Mouse (Mus musculus): ENCODE measurements around the gene Tac4.

Tac4 gene

DNA sequence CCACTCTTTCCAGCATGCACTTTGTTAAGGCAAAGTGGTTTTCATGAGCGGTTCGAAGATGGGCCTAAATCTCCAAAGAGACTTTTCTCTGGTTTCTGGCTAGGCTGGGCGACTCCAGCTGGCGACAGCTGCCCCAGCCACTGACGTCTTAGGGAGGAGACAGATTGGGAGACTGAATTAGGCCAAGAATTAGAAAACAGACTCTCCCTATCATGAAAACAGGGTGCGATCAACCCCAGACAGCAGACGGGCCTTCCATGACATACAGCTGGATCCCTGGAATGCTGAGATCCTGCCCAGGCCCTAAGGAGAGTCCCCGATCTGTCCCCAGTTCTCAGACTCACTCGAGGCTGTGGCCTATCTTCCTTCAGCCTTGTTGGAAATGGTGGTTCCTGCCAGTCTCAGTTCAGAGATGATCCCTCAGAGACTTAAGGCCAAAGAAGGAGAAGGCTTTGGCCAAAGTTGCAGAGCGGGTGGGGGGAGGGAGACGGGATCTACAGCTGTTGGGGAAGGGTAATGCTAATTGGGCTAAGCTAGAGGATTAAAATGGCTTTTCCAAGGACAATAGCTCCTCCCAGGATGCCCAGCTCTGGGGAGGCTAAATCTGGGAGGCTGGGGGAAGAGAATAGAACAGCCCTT is 2.6 kb downstream of the Tac4 start:
- DNase-seq: peak; percentile 77

DNA sequence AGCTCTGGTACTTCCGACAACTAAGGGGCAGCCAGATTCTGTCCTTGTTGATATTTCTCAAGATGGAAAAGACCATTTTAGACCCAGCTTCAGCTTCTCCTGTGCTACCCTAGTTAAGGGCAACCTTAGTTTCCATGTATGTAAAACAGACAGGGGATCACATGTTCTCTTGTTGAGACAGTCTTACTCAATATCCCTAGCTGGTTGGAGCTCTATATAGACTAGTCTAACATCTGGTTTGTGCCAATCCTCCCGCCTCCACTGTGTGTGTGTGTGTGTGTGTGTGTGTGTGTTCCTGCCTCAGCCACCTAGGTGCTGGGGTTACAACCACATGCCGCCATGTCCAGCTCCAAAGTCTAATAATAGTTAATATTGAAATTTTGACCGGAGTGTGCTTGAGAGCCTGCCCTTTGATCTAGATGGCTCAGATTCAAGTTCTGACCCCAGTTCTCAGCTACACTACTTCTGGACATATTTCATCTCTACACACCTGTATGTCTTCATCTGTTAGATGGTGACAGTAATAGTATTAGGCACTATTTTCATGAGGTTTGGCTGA is 3.2 kb downstream of the Tac4 start:
- DNase-seq: no peak

DNA sequence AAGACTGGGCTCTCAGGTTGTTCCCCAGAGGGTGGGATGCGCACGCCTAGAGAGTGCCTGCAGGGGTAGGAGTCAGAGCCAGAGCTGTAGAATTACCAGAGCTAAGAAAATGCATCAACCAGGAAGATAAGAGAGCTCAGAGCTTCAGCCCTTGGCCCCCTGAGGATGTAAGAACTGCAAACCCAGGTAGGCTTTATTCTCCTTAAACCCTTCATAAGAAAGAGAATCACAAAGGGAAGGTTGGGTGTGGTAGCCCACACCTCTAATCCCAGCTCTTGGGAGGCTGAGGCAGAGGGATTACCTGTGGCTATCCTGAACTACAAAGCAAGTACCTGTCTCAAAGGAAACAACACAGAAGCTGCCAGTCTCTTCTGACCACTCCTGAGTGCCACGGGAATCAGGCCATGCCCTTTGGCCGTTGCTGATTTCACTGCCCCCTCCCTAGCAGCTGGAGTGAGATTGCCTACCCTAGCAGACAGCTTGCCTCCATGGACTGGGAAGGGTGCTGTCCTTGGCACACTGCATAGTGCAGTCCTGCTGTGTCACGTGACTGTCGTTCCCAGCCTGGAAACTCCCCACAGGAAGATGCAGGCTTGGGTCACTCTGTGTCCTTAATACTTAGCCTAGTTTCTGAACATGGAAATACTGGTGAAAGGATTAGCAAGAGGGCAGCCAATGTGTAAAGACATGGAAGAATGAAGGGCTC is 5.4 kb downstream of the Tac4 start:
- DNase-seq: peak; percentile 74

DNA sequence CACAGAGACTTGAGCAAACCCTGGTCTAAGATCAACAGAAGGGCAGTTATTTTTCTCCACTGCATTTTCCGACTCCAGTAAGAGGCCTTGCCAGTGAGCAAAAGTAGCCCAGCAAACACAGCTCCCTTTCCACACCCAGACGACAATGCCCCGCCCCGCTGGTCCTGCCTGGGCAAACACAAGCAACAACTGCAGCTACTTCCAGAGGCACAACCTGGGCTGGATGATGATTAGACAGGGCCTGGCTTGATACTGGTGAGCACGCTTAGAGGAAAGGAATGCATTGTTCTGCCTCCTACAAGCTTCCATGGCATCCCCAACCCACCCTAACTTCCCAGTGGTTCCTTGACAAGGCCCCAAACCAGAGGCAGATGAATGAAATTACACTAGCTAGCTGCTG is 12.3 kb downstream of the Tac4 start:
- DNase-seq: no peak

DNA sequence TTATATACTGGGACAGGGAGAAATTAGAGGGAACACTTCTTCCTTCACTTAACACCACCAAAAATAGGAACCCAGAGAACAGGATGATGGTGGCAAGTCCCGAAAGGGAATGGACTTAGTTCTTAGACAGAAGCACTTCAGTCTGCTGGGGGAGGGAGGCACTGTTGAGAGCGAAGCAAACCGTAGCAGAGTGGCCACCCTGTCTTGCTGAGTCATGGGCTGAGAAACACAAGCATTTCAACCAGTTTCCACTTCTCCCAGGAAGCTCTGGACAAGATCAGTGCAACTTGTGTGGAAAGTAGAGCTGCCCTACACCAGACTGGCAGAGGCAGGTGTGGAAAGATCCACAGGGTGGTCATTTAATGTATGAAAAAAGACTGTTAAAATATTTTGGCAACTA is 13.3 kb downstream of the Tac4 start:
- no peak for DNase-seq

DNA sequence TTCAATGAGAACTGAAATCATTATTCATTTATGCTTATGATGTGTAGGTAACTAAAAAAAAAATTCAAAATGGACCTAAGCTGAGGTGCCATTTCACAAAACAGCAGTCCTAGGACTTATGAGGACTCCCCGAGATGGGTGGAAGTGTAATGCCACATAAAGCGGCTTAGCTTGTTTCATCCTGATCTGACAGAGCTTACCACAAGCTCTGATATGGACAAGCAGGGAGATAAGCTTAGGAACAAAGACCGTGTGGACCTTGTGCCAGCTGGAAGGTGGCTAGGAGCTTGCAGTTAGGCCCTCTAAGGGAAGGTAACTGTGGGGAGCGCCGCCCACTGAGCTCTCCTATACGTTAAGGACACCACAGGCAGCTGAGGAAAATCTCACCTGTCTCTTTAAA is 14.7 kb downstream of the Tac4 start:
- no peak for DNase-seq

DNA sequence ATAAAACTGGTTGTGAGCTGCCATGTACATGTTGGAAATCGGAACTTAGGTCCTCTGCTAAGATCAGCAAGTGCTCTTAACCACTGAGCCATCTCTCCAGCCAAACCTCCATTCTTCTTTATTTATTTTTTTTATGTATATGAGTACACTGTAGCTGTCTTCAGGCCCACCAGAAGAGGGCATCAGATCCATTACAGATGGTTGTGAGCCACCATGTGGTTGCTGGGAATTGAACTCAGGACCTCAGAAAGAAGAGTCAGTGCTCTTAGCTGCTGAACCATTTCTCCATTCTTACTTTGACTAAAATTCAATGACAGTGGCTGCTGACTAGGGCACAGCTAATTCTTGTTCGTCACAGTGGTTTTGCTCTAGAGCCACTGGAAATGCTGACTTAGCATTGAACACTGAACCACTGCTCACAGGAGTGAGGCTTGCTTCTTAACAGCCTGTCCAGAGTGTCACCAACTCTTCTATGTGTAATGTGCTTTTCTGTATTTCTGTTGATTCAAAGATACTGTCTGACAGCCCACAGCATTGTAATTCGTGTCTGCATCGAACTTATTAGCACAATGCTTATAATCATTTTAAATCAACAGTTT is 17.8 kb downstream of the Tac4 start:
- DNase-seq: no peak

DNA sequence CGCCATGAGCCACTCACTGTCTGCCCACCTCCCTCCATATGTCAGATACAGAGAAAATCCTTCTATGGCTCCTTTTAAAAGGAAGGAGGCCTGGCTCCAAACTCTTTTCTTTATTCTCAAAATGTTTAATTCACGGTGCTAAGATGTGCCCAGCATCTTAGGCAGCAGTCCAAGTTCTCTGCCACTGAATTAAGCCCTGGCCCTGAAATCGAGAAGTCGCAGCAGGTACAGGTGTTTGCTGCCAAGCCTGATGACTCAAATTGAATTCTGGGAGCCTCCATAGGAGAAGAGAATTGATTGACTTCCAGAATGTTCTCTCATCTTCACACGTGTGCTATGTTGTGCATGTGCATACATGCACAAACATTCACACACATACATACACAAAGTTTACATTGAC is 21.0 kb downstream of the Tac4 start:
- DNase-seq: no peak

DNA sequence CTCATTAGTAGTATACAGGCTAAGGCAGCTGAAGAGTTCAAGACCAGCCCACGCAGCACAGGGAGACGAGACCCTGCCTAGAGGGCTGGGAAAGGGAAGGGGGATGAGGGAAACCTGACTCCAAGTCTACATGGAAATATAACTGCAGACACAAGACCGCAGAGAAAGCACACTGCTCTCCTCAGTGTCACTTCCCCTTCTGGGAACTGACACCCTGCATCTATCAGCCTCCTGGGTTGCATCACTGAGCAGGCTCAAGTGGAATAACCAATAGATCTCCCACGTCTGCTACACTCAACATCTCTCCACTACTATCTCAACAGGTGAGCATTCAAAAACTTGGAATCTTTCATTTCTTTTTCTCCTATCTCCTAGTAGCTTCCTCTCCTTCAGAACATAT is 30.7 kb downstream of the Tac4 start:
- no peak for DNase-seq

DNA sequence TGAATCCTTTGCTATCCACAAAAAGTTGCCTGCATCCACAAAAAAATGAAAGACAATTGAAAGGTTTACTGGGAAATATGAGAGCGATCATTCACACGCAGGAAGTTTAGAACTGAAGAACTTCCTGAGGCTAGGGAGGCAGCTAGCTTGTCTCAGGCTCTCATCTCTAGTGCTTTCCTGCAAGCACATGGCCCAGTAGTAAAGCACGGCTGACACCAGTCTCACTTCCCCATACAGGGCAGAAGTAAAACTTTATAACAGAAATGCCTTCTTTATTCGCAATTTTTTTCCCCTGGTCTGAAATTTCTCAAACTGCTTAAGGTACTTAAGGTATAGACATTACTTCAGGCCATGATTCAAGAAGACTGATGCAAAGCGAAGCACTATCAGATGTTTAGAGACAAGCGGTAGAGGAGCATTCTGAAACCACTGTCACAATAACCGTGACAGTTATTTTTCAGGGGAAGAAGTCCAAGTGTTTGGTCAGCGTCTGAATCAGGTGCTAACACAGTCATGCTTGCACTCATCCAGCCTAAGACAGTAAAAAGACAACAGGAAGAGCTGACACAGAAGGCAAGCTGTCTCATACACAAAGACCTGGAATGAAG is 31.8 kb downstream of the Tac4 start:
- no peak for DNase-seq

DNA sequence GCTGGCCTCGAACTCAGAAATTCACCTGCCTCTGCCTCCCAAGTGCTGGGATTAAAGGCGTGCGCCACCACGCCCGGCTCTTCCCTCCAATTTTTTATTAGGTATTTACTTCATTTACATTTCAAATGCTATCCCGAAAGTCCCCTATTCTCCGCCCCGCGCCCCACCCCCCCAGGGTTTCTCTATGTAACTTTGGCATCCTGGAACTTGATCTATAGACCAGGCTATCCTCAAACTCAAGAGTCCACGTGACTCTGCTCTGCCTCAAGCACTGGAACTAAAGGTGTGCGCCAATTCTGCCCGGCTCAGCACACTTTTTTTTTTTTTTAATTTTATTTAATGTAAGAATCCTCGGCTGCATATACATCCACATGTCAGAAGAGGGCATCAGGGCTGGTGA is 34.4 kb downstream of the Tac4 start:
- no peak for DNase-seq

DNA sequence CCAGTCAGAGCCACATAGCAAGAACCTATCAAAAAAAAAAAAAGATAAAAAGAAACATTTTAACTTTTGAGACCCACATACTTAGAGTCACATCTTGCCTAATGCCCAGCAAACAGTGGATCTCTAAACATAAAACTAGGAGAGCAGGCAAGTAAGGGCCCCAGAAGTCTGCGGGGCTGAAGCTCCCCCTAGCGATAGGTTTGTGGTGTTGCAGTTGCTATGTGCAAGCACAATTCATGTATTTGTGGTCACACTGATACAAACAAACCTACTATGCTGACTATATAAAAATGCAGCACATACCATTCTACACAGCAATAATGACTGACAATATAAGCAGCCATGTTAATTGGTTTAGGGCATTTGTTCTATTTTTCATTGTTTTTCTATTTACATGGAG is 36.8 kb downstream of the Tac4 start:
- DNase-seq: peak; percentile 41

DNA sequence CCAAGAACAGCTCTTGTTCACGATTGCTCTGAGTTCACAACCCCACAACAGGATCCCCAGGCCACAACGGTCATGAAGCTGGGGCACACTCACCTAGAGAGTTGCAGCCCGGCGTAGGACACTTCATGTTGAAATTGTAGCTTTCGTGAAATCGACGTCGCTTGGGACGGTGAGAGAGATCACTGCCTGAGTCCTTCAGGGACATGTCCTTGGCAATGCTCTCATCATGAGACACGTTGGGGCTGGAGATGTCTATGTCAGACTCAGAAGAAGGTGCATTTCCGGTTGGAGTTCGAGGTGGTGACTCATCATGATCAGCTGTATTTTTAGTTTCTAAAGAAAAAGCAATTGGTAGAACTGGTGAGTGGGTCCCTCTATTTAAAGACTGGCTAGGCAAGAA is 38.6 kb downstream of the Tac4 start:
- no peak for DNase-seq

DNA sequence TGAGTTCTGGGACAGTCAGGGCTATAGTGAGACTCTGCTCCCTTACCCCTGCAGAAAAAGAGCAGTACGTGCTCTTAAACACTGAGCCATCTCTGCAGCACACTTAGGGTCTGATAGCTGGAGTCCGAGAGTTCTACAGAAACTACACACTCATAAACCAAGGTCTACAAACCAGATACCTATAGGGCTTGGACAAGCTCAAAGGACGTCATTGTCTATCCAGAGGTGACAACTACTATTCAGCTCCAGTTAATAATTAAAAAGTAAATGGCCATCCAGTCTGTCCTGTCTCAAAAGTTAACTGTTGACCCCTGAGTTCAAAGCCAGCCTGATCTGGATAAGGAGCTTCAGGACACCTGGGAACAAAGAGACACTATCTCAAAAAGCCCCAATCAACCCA is 40.4 kb downstream of the Tac4 start:
- no peak for DNase-seq

DNA sequence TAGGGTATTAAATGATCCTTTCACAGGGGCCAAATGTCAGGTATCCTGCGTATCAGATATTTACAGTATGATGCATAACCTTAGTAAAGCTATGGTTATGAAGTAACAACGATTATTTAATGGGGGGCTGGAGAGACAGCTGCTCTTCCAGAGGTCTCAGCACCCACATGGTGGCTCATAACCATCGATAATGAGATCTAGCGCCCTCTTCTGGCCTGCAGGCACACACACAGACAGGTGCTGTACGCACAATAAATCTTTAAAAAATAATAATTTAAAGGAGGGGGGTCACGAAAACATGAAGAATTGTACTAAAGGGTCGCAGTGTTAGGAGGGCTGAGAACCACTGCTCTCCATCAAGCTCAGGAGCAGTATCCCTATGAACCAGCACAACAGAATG is 44.3 kb downstream of the Tac4 start:
- no peak for DNase-seq

DNA sequence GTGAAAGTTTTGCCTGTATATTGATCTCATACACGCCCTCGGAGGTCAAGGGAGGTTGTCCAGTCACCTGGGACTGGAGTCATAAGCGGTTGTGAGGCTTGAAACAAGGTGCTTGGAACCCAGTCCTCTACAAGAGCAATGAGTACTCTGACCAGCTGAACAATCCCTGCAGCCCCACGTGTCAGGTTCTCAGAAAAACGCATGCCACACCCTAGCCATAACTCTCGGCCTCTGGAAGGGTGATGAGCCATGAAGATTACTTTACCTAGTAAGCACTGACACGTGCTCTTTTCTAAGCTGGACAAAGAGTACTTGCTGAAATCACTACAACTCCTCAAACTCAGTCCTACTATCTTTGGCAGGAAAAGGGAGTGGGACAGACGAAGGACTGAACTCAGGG is 46.2 kb downstream of the Tac4 start:
- DNase-seq: no peak

DNA sequence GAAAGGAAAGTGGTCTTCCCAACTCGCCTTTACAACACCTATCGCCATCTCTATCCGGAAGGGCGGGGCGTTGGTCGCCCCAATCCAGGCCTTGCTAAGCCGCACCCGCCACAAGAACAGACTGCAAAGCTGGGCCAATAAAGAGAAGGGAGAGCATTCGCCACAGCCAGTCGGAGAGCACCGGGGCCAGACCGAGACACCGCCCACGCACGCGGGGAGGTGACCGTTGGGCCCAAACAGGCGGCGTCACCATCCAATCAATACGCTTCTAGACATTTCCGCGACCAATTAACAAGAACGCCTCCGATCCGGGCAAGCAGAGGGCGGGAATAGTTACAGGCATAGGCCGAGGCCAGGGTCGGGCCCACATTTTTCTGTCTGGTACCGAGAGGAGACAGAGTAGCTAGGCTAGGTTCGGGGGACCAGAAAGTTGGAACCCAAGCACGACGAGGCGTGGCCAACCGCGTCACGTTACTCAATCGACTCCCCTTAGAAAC is 48.2 kb downstream of the Tac4 start:
- peak; percentile 99 for DNase-seq

DNA sequence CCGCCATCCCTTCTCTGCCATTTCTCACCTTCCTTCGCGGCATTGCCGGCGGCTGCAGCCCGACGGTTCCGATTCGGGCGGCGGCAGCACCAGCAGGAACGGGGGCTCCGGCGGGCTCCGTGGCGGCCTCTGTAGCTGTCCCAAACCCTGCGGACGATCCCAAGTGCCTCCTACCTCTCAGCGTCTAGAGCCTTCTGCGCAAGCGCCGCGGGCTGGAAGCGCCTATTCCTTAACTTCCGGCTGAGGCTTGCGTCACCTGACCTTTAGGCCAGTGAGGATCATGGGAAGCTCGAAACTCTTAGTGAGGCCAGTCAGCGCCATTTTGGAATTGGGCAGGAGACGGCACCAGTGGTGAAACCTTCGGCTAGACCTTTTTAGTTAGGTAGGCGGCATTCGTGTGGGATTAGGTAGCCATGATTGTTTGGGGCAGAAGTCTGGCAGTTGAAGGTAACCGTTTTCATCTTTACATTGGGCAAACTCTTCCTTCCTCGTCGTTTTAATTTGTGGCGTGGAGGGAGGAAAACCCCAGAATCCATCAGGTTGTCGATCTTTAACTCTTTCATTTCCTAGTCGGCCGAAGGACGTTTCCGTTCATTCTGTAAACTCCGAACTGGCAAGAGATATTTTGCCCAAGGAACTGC is 48.8 kb downstream of the Tac4 start, which contains the start of gene Kat7:
TSS of gene Kat7 (minus strand) at position 240 of the 641 bp plus-strand sequence.
- DNase-seq: peak; percentile 99

DNA sequence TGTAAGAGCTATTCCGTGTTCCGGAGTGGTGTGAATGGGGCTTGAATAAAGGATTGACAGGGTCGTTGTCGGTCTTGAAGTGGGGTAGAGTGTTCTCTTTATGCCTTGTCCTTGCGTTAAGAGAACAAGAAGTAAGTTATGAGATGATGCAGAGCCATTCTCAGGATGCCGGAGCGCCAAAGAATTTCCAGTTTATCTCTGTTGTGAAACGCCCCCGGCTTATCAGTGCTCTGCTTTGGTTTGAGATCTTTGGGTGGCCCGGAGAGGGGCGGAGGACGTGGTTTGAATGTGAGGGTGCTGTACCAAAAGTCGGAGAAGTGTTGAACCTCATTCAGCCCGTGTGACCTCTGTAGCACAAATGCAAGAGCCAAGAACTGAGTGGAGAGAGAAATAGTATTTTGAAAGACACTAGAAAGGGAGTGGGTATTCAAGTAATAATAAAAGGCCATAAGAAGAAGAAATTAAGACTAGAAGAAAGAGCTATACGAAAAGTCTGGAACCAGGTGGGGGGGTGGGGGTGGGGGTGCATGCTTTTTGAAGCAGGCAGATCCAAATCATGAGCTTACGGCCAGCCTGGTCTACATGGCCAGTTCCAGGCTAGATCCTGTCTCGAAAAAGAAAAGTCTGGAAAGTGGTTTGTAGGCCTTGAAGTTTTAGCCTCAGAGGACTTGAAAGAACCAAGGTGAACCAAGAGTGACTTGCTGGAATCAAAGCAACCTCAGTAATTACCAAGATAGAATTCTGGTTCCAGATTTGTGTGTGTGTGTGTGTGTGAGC is 49.5 kb downstream of the Tac4 start:
- DNase-seq: peak; percentile 50

DNA sequence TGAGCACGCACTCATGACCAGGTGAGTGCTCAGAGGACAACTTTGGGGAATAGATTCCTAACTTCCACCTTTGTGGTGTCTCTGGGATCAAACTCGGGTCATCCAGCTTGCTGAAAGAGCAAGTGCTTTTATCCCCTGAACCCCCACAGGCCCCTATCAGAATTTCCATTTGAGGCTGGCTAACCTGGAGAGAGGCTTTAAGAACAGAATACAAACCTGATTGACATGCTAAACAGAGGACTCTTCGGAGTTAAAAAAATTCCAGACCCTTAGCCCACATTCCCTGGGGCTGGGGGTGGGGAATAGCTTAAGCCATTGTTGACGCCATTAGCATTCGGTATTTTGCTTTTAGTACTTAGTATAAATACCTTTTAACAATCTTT is 50.1 kb downstream of the Tac4 start:
- DNase-seq: no peak

DNA sequence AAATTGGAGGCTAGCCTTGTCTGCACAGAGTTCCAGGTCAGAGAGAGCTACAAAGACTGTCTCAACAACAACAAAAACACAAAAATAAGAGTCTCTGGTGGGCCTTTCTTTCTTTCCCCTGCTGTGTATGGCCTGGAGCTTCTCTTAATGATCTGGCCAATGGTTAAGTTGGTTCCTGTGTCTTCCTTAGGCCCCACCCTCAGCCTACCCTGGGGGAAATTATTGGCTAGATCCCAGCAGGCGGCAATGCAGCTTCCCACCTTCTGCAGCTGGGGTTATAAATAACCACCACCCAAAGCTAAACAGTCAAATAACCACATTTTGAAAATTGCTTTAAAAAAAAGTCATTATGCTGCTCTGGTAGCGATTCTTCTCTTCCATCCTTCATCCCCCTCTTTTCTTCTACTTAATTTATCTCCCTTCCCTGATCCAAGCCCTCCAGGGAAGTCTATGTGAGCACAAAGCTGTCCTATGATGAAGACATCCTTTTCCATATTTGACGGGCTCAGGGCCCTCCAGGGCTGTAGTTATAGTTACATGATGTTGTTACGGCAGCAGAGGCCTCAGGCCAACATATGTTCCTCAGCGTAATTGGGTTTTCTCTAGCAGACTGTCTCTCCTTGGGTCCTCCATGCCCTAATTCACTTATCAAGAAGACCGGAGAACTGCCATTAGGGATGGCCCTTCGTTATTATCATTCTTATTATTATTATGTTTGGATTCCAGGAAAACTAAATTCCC is 54.1 kb downstream of the Tac4 start:
- no peak for DNase-seq

DNA sequence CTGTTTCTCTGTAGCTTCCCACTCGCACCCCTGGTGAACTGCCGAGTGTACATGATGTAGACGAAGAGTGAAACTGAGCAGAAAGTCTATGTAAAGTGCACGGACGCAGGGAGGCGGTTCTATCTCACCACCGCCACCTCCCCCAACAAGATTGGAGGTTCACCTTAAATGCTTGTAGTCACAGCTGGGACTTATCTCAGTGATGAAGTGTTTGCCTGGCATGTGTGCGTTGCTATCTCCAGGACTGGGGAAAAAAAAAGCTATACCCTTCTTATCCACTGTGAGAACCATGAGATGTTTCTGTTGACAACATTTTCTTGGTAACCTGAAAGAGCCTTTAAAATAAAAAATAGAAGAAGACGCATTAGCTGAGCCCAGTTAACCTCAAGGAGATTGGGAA is 56.8 kb downstream of the Tac4 start:
- DNase-seq: no peak
